ENCODE assay signal across 7 mouse cellular contexts in the genomic region with DNA sequence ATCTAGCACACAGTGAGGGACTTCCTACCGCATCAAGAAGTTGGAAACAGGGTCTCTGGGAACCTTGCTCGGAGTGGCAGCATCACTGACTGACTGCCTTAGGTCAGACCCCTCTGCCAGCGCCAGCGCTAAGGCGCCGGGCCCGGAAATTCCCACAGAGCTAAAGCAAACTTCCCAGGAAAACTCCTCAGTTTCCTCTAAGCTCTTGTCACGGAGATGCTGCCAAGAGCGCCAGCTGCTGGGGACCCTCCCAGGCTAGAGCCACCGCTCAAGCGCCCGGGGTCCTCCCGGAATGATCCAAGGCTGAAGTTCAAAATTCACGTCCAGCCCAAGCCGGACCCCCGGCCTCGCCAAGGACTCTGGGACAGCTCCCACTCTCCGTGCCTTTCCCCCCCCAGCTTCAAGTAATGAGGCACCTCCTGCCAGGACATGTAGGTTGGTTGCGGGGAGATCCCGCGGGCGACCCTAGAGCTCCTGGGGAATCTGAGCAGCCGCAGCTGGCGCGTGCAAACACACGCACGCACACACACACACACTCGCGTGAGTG. TPM values are rescaled to one million over a fixed set of nuclear protein-coding genes. Genes with fewer than 3 reads are reported as not detected.
DNase-seq lines count a peak whose midpoint lies in the region; ATAC-seq and TF ChIP-seq lines count a peak whose summit lies in the region.

No protein-coding gene starts in this region.

- WGBS in heart, embryonic 13.5 days = under 1% methylated on average over 29 of the region's 29 CpGs

- no peaks in the 10 kb centered on the region for H3K9me3 ChIP-seq in heart, embryonic 13.5 days

- ATAC-seq in heart, embryonic 13.5 days (ENCODE audit: extremely low read depth, insufficient number of reproducible peaks, low FRiP score, low TSS enrichment) = no peak

- peak overlapping the region; percentile 62 for H3K4me3 ChIP-seq in cortical plate, adult 2 months (ENCODE audit: insufficient read depth, low read length)
- H3K4me3 ChIP-seq in heart, embryonic 13.5 days = peak overlapping the region; percentile 83

- no peaks in the 10 kb centered on the region for H3K4me1 ChIP-seq in cortical plate, adult 2 months (ENCODE audit: control insufficient read depth, insufficient read depth, low read length)
- H3K4me1 ChIP-seq in heart, embryonic 13.5 days = peaks cover 36% of the 10 kb centered on the region

- H3K27ac ChIP-seq in cortical plate, adult 2 months (ENCODE audit: insufficient read depth, low read length) = peak overlapping the region; percentile 64
- peak overlapping the region; percentile 85 for H3K27ac ChIP-seq in heart, embryonic 13.5 days (replicated peaks)

- no peak for TF ChIP-seq POLR2A in cortical plate, adult 2 months (IDR thresholded peaks at IDR 0.05; ENCODE audit: extremely low read depth, insufficient read depth, low read length)

- peak overlapping the region; percentile 99 for H3K4me2 ChIP-seq in heart, embryonic 13.5 days

- H3K27me3 ChIP-seq in heart, embryonic 13.5 days (replicated peaks) = peaks cover 18% of the 10 kb centered on the region

- no peaks in the 10 kb centered on the region for H3K36me3 ChIP-seq in heart, embryonic 13.5 days

- peak; percentile 60 for DNase-seq in R1 (ENCODE audit: low read depth, low spot score)
- DNase-seq in kidney, postnatal 10 days = peak; percentile 83
- DNase-seq in lung, postnatal 4 days = peak; percentile 75 to 85
- DNase-seq in urinary bladder, postnatal 14 days (ENCODE audit: low spot score) = no peak
- no peak for DNase-seq in natural killer cell, adult 2 months (ENCODE audit: low spot score in 2 of 2)

- TF ChIP-seq CTCF in cortical plate, adult 2 months (IDR thresholded peaks at IDR 0.05; ENCODE audit: extremely low read depth, insufficient read depth, low read length) = no peak

- peak overlapping the region; percentile 87 for H3K9ac ChIP-seq in heart, embryonic 13.5 days

RNA-seq across cellular contexts. Expression of a gene that starts 1.5 kb away (rescaled TPM):
- polyA plus RNA-seq in cortical plate, adult 2 months (2012; rRNA removed) = 13.4 and 14.3 TPM in 2 replicates
- polyA plus RNA-seq in heart, embryonic 13.5 days (2015; fragmentation: Nextera tagmentation; extraction: Ambion mirVana) = 4.3 and 4.9 TPM in 2 replicates

RNA-seq across cellular contexts. Expression of a gene that starts 59.3 kb away (rescaled TPM):
- 14.6 and 16.7 TPM in 2 replicates for polyA plus RNA-seq in cortical plate, adult 2 months (2012; rRNA removed)
- 1.5 and 1.6 TPM in 2 replicates for polyA plus RNA-seq in heart, embryonic 13.5 days (2015; fragmentation: Nextera tagmentation; extraction: Ambion mirVana)

Comparison
In these comparisons a context has a peak if more than half of its experiments do, and no peak if none do; other contexts are left out.
1. DNase-seq: peak in R1 (single experiment), kidney, postnatal 10 days (single experiment) and lung, postnatal 4 days (2 of 2); none in urinary bladder, postnatal 14 days (single experiment) and natural killer cell, adult 2 months (0 of 2).